Mouse (Mus musculus) myocyte (in vitro differentiated cells): ENCODE measurements at regions not wholly inside any gene's neighbourhood (a gene's known extent, or its start where the extent isn't known, plus 50 kb on each side); places are given as distances from the start of the nearest gene placed in this dataset.

Source experiments
- E2F4 ChIP-seq: IDR thresholded peaks from one replicate; pipeline ENCODE4 v1.6.1; 2011; ENCODE audit warnings: mild to moderate bottlenecking, control low read depth, moderate library complexity; ENCODE audit not compliant: insufficient read depth
- MAX ChIP-seq: IDR thresholded peaks from one replicate; pipeline ENCODE4 v1.6.1; 2011; ENCODE audit warnings: low read depth, mild to moderate bottlenecking, control low read depth
- MYOG ChIP-seq, 3 experiments: IDR thresholded peaks; one replicate each; pipeline ENCODE4 v1.6.1; 2011; ENCODE audit warnings: control low read depth in 2 of 3, low read depth in 2 of 3, mild to moderate bottlenecking in 2 of 3; ENCODE audit not compliant: insufficient read length in 2 of 3, control insufficient read depth in 1 of 3, insufficient read depth in 1 of 3
- POLR2A ChIP-seq: IDR thresholded peaks from one replicate; pipeline ENCODE4 v1.6.1; 2011; ENCODE audit warnings: low read depth, mild to moderate bottlenecking, control low read depth, moderate library complexity; ENCODE audit not compliant: insufficient read length
- POLR2AphosphoS2 ChIP-seq: IDR thresholded peaks from one replicate; pipeline ENCODE4 v1.6.1; 2011; ENCODE audit warnings: low read depth, control low read depth; ENCODE audit not compliant: insufficient read length
- SRF ChIP-seq: IDR thresholded peaks from one replicate; pipeline ENCODE4 v1.6.1; 2011; ENCODE audit warnings: low read depth; ENCODE audit not compliant: control insufficient read depth, insufficient read length
- TCF12 ChIP-seq: IDR thresholded peaks from one replicate; pipeline ENCODE4 v1.6.1; 2011; ENCODE audit warnings: mild to moderate bottlenecking, control low read depth; ENCODE audit not compliant: poor library complexity, insufficient read depth, severe bottlenecking
- USF1 ChIP-seq: IDR thresholded peaks from one replicate; pipeline ENCODE4 v1.6.1; 2011; ENCODE audit warnings: low read depth, mild to moderate bottlenecking, control low read depth, moderate library complexity

- TF ChIP-seq POLR2A (no peak), E2F4 (no peak), MAX (no peak), POLR2AphosphoS2 (no peak), SRF (no peak), TCF12 (no peak), MYOG (IDR thresholded peaks at IDR 0.05; ENCODE audit: control insufficient read depth in 1 of 3, insufficient read depth in 1 of 3, insufficient read length in 2 of 3, low read depth in 2 of 3) (no peak), USF1 (no peak)
Observed at GRCm38 (mm10) chr3:104319377-104319776, 99.2 kb upstream of the Magi3 start.
